Mouse (Mus musculus) limb, embryonic 11.5 days (tissue): ENCODE measurements at regions not wholly inside any gene's neighbourhood (a gene's known extent, or its start where the extent isn't known, plus 50 kb on each side); places are given as distances from the start of the nearest gene placed in this dataset.

Source experiments
- ATAC-seq: fragments of 200-750 bp; cut with Nextera tagmentation; 2 replicates; pipeline ENCODE4 v1.8.0; 2017; ENCODE audit warnings: low read depth; ENCODE audit not compliant: insufficient number of reproducible peaks, low FRiP score, low TSS enrichment
- DNase-seq: peaks from one replicate; pipeline ENCODE4 v3.0.0-alpha.2; 2015; ENCODE audit warnings: low spot score
- H3K27ac ChIP-seq: fragments of 300-500 bp; sonication (generic); replicated peaks from 2 replicates; pipeline ENCODE4 v1.5.1; 2014; ENCODE audit warnings: low read depth, mild to moderate bottlenecking, low read length
- H3K27me3 ChIP-seq: fragments of 300-500 bp; sonication (generic); 2 replicates; pipeline ENCODE4 v1.6.1; 2014; ENCODE audit warnings: mild to moderate bottlenecking, low read length, mixed read lengths; ENCODE audit not compliant: control insufficient read depth, insufficient read depth
- H3K36me3 ChIP-seq: fragments of 300-500 bp; sonication (generic); 2 replicates; pipeline ENCODE4 v1.6.1; 2014; ENCODE audit warnings: mild to moderate bottlenecking, low read length, moderate library complexity, mixed read lengths; ENCODE audit not compliant: control insufficient read depth, insufficient read depth
- H3K4me1 ChIP-seq: fragments of 300-500 bp; sonication (generic); 2 replicates; pipeline ENCODE4 v1.6.1; 2014; ENCODE audit warnings: low read length, mixed read lengths; ENCODE audit not compliant: control insufficient read depth, insufficient read depth
- H3K4me2 ChIP-seq: fragments of 300-500 bp; sonication (generic); 2 replicates; pipeline ENCODE4 v1.6.1; 2014; ENCODE audit warnings: low read depth, mild to moderate bottlenecking, moderate library complexity; ENCODE audit not compliant: severe bottlenecking
- H3K4me3 ChIP-seq: fragments of 300-500 bp; sonication (generic); 2 replicates; pipeline ENCODE4 v1.5.1; 2014; ENCODE audit warnings: low read depth, low read length
- H3K9ac ChIP-seq: fragments of 300-500 bp; sonication (generic); 2 replicates; pipeline ENCODE4 v1.6.1; 2014; ENCODE audit warnings: mild to moderate bottlenecking, low read length
- H3K9me3 ChIP-seq: fragments of 300-500 bp; sonication (generic); 2 replicates; pipeline ENCODE4 v1.6.1; 2016; ENCODE audit warnings: low read length; ENCODE audit not compliant: control insufficient read depth
- WGBS: fragments of 180-500 bp; shearing (Covaris S2); extraction: QIAGEN DNeasy Blood & Tissue Kit; methylation state at CpG from one replicate; pipeline ENCODE4 v1.1.7; 2014; 5-methylcytosine and 5-hydroxymethylcytosine counted together

DNA sequence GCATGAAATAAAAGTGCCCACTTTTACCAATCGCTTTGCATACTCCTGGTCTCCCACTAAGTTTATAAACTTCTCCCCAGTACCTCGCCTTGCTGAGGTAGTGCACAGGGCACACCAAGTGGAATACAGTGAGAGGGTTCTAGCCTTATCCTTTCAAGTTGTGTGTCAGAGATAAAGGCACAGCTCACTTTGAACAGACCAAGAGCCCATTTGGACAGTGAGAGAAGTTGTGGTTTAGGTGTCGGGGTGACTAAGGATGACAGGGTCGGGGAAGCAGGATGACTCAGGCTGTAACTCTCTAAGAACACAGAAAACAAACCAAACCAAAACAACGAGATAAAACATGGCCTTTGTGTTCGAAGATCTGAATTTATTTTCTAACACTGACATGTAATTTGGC lies 345.4 kb downstream of the Bcl11a start:
- WGBS: 82% methylated on average over 6 of the region's 6 CpGs
- DNase-seq: no peak
- Histone ChIP-seq H3K36me3 (no peaks in the 10 kb centered on the region), H3K4me3 (no peak overlapping the region), H3K4me2 (no peak overlapping the region), H3K4me1 (no peaks in the 10 kb centered on the region), H3K27ac (no peak overlapping the region), H3K9ac (no peak overlapping the region), H3K9me3 (no peaks in the 10 kb centered on the region), H3K27me3 (no peaks in the 10 kb centered on the region)
- no peak for ATAC-seq

GRCm38 (mm10) chr11:24426995-24427883 lies 349.4 kb downstream of the Bcl11a start:
- Histone ChIP-seq H3K9ac (no peak overlapping the region), H3K36me3 (no peaks in the 10 kb centered on the region), H3K27me3 (no peaks in the 10 kb centered on the region), H3K9me3 (no peaks in the 10 kb centered on the region), H3K27ac (no peak overlapping the region), H3K4me1 (no peaks in the 10 kb centered on the region), H3K4me3 (no peak overlapping the region), H3K4me2 (no peak overlapping the region)
- ATAC-seq (no peak), DNase-seq (no peak)
- WGBS: 28% methylated on average over 5 of the region's 5 CpGs

- DNase-seq: no peak
- no peaks in the 10 kb centered on the region for H3K4me1 ChIP-seq
Measured at GRCm38 (mm10) chr11:24448608-24449007, 370.8 kb downstream of the Bcl11a start.

GRCm38 (mm10) chr11:24452267-24452666 lies 374.4 kb downstream of the Bcl11a start:
- Histone ChIP-seq H3K4me1 (no peaks in the 10 kb centered on the region), H3K27me3 (no peaks in the 10 kb centered on the region), H3K9ac (no peak overlapping the region), H3K36me3 (no peaks in the 10 kb centered on the region), H3K27ac (no peak overlapping the region), H3K9me3 (no peaks in the 10 kb centered on the region), H3K4me2 (no peak overlapping the region), H3K4me3 (no peak overlapping the region)
- ATAC-seq (no peak), DNase-seq (no peak)
- whole genome bisulfite sequencing: 59% methylated on average over 7 of the region's 7 CpGs

More at GRCm38 (mm10) chr11:24448608-24449007, 370.8 kb downstream of the Bcl11a start:
- Histone ChIP-seq H3K36me3 (no peaks in the 10 kb centered on the region), H3K27ac (no peak overlapping the region), H3K4me2 (no peak overlapping the region), H3K9me3 (no peaks in the 10 kb centered on the region), H3K4me3 (no peak overlapping the region), H3K9ac (no peak overlapping the region), H3K27me3 (no peaks in the 10 kb centered on the region)
- 92% methylated on average over 1 of the region's 1 CpGs for WGBS
- no peak for ATAC-seq

DNA sequence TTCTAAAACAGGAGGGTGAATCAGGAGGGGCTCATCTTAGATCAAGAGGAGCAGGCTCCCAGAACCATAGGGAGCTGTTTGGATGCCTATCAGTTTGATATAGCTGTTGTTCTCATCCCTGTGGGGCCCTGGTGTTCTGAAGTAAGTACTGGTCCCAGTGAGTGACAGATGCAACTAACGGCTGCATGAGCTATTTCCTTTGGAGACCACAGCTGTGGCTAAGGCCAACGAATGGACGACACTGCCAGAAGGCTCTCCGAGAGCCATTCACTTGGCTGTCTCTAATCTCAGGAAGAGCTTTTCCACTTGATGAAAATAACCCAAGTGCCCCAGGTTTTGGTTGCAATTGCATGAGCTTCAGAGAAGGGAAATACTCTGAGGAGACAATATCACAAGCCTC lies 386.8 kb downstream of the Bcl11a start:
- WGBS: 68% methylated on average over 4 of the region's 4 CpGs
- ATAC-seq (no peak), DNase-seq (no peak)
- Histone ChIP-seq H3K36me3 (no peaks in the 10 kb centered on the region), H3K27ac (no peak overlapping the region), H3K4me2 (no peak overlapping the region), H3K4me3 (no peak overlapping the region), H3K9ac (no peak overlapping the region), H3K4me1 (no peaks in the 10 kb centered on the region), H3K9me3 (no peaks in the 10 kb centered on the region), H3K27me3 (no peaks in the 10 kb centered on the region)

DNA sequence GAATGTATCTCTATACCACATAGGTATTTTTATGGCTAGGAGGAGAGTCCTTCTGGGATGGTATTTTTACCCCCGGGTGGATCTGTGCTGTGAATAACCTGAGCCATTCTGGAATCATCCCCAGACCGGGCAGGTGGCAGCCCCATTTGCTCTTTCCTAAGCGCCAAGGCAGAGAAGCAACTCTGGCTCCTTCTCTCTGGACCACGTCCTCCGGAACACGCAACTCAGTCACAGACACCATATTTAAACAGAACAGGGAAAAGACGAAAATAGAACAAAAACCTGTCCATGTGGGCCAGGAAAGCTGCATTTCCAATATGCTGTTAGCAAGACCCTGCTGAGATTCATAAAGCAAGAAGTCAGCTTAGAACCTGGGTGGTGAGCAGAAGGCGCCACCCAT lies 389.6 kb downstream of the Bcl11a start:
- Histone ChIP-seq H3K9ac (no peak overlapping the region), H3K4me3 (no peak overlapping the region), H3K27ac (no peak overlapping the region), H3K4me2 (no peak overlapping the region), H3K9me3 (no peaks in the 10 kb centered on the region), H3K4me1 (no peaks in the 10 kb centered on the region), H3K36me3 (no peaks in the 10 kb centered on the region), H3K27me3 (no peaks in the 10 kb centered on the region)
- ATAC-seq (no peak), DNase-seq (no peak)
- 89% methylated on average over 8 of the region's 8 CpGs for WGBS

GRCm38 (mm10) chr11:24470469-24470868 lies 392.6 kb downstream of the Bcl11a start:
- Histone ChIP-seq H3K36me3 (no peaks in the 10 kb centered on the region), H3K4me3 (no peak overlapping the region), H3K9me3 (no peaks in the 10 kb centered on the region), H3K27ac (no peak overlapping the region), H3K4me2 (no peak overlapping the region), H3K4me1 (no peaks in the 10 kb centered on the region; the same call in 1 of the 2 replicates), H3K9ac (no peak overlapping the region), H3K27me3 (no peaks in the 10 kb centered on the region)
- ATAC-seq: no peak
- no peak for DNase-seq

DNA sequence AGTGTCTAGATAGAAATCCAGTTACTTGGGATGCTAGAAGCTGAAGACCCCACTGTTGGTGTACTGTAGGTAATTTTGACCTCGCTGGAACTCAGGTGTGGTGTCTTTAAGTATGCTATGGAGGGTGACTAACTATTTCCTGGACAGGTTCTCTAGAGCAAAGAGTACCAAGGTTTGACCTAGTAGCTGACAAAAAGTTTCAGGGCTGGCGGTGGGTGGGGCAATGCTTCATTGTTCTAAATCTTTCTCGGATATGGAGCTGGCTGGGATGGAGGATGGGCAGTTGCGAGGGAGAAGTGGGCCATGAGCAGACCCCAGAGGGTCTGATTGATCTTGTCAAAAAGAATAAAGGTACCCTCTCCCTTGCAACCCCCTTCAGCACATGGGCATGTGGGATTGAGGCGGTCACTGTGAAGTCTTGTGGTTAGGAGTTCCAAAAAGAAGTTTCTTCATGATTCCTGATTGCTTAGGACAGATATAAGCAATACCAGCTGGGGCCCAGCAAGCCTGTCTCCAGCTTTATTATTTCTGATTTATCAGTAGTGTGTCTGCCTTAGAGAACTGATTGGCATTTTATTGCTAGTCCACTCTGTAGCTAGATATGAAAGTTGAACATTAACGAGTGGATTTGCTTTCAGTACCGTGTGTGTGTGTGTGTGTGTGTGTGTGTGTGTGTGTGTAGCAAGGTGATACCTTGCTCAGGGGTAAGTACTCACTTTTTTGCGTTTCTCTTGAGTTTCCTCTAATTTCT lies 394.9 kb downstream of the Bcl11a start:
- H3K9ac ChIP-seq: no peak overlapping the region
- H3K36me3 ChIP-seq: no peaks in the 10 kb centered on the region
- WGBS: 71% methylated on average over 8 of the region's 8 CpGs
- H3K4me1 ChIP-seq: no peaks in the 10 kb centered on the region; the same call in 1 of the 2 replicates
- no peak overlapping the region for H3K4me2 ChIP-seq
- H3K27me3 ChIP-seq: no peaks in the 10 kb centered on the region
- no peak for DNase-seq
- no peak for ATAC-seq
- no peak overlapping the region for H3K4me3 ChIP-seq
- H3K27ac ChIP-seq: no peak overlapping the region
- no peaks in the 10 kb centered on the region for H3K9me3 ChIP-seq
